Mouse (Mus musculus): Measurements from ENCODE around the gene N4bp2l2.

N4bp2l2 gene

DNA sequence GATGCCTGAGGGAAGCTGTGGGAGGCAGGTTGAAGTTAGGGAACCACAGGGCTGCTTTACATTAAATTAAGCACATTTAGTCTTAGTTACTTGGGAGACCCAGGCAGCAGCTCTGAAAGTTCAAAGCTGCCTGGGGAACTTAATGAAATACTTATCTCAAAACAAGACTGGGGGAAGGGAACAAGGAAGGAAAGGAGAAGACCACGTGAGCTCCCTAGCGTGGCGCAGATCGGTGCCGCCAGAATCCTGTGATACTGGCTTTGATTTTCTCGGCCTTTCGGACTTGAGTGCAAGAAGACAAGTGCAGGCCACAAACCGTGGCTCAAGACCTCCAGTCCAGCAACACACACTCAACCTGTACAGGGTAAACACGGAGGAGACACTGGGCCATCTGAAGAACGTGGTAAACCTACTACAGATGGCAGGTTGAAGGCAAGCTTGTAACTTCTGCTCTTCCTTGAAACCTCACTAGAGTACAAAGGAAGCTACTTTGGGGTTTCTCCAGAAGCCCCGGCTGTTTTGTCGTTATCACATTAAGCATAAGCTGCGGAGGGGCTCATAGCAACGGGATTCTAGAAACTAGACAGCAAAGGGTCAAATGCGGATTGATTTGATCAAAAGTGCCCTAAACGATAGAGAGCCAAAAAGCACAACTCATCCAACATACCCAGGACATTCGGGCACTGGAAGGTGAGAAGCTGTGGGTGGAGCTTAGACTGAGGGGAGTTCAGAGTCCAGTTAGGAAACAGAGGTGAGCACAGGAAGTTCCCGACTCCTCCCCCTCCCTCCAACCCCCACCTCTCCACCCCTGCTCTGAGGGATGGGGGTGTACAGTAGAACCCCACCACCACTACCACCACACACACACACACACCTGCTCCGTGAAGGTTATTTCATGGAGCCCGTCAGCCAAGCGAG is 67.5 kb downstream of the N4bp2l2 start:
- DNase-seq (ENCODE audit: low spot score in 2 of 2) = no peak

DNA sequence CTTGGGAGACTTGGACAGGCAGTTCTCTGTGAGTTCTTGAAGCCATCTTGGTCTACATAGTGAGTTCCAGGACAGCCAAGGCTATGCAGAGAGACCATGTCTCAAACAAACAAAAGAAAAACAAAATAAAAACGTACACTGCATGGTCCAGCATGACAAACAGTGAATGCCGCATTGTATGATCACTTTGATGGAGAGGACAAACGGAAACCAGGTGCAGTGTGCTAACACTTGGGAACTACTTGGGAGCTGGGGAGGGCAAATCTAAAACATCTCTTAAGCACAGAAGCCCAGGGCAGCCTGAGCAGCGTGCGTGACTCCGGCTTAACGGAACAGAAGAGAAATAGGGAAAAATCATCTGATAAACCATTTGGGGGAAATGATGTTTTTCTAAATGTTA is 68.9 kb downstream of the N4bp2l2 start, which contains the start of gene N4bp2l1:
Gene N4bp2l1, minus strand, starts transcription at position 101 of the 400 bp plus-strand sequence.
- no peak for DNase-seq (ENCODE audit: low spot score in 2 of 2)

DNA sequence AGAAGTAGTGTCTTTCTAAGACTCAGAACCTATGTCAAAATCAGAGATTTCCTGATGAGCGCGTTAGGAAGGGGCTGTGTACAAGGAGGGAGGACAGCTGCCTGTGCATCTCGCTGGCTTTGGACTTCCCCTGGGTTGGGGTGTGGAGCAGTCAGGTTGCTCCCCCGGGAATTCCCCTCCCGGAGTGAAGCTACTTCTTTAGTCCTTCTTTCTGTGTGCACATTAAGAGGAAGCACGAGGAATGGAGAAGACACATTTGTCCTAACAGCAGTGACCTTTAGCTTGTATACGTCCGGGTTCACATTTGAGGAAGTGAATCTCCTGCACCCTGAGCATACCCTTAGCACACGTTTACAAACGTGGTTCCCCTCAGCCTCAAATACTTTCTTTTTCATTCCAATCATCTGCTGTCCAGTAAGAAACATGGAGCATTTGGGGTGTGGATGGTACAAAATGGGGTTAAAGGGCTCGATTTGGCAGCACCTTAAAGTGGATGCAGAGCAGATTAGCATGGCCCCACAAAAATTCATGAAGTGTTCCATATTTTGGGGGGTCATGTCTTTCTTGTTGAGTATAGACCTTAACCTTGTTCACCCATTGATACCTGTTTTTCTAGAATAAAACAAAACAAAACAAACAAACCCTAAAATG is 70.5 kb downstream of the N4bp2l2 start:
- no peak for DNase-seq (ENCODE audit: low spot score in 2 of 2)

DNA sequence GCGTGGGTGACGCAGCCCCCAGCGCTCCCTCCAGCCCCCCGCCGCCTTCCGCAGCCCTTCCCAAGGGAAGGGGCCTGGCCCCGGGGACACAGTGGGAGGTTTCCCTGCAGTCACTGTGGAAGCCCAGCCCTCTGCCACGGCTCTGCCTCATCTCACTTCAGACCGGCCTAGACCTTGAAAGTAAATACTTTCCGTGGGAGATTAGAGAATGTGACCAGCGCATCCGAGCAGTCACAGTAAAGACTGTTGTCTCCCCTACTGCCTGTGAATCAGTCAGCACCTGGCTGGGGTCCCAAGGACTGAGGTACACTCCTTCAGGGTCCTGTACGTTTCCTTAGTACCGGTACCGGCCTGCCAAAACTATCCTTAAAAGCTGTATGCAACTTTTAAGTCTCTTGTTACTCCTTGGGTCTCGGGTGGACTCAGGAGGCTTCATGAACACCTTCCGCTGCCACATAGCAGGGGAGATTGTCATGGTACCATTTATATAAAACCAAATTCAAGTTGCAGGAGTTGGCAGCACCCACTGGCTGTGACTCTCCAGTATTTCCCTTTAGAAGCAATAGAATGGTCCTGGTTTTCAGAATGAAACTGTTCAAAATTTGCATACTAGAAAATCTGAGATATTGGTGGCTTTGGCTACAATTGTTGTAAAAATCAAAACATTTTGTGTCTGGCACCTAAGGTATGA is 71.2 kb downstream of the N4bp2l2 start:
- no peak for DNase-seq (ENCODE audit: low spot score in 2 of 2)

DNA sequence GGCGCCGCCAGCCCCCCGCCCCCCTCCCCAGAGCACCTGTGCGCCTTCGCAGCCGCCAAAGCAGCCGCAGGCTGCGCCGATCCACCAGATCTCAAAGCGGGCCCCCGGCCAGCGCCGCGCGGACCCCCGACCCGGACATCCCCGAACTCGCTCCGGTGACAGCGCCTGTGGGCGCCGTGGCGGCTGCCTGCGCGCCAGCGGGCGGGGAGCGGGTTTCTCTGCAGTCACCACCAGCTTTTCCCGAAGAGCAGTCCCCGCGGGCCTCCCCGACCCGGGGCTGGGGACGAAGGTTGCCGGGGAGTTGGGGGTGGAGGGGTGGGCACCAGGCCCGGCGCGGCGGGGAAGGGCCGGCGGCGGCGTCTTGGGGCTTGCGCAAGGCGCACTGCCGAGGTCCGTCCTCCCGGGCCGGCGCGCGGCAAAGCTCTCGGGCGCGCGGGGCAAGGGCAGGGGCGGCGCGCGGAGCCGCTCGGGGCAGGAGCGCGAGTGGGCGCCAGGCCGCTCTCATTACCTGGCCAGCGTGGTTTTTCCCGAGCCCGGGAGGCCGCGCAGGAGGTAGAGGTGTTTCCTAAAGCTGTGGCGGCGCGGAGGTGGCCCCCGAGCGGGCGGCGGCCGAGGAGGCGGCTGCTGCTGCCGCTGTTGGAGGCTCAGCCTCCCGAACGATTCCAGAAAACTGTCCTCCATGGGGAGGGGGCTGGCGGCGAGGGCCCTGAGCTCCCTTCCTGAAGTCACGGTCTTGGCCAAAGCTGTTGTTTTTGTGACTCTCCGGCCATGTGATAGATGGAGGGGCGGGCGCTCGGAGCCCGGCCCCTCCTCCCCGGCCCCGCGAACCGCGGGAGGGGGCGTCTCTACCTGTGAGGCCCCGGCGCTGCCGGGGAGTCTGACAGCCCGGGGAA is 72.0 kb downstream of the N4bp2l2 start:
- peak; percentile 48 to 55 for DNase-seq (ENCODE audit: low spot score in 2 of 2)

DNA sequence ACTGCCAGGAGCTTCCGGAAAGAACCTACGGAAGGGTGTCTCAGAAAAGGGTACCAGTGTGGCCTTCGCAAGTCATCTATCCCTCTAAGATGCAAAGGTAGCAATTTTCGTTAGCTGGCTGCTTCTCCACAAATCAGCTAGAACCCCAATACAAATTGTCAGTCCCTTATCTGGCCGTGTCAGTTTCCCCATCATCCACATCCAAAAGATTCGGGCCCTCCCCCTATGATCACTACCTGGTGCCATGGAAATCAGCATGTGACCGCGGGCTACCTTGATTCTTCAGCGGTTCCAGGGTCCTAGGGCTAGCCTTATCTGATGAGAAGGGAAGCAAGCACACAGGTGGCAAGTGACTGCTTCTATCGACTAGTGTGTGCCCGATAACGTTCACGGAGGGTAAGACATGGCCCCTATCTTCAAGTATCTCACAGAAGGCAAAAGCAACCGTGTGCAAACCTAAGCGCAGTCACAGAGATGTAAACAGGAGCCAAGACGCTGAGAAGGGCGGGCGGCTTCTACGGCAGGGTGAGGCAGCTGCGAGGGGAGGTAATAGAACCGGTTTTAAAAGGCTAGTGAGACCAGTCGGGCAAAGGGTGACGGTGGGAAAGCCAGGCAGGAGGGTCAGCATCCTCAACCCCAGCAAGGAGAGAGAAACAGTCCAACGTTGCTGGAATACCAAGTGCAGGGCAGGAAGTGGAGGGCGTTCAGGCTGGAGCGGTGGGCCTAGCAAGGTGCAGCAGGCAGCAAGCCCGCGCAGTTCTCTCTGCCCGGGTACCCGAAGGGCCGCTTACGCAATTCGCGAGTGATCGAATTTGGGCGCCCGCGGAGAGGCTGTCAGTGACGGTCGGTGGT is 72.9 kb downstream of the N4bp2l2 start:
- peak in 1 of 2 experiments; percentile 53 for DNase-seq (ENCODE audit: low spot score in 2 of 2)

DNA sequence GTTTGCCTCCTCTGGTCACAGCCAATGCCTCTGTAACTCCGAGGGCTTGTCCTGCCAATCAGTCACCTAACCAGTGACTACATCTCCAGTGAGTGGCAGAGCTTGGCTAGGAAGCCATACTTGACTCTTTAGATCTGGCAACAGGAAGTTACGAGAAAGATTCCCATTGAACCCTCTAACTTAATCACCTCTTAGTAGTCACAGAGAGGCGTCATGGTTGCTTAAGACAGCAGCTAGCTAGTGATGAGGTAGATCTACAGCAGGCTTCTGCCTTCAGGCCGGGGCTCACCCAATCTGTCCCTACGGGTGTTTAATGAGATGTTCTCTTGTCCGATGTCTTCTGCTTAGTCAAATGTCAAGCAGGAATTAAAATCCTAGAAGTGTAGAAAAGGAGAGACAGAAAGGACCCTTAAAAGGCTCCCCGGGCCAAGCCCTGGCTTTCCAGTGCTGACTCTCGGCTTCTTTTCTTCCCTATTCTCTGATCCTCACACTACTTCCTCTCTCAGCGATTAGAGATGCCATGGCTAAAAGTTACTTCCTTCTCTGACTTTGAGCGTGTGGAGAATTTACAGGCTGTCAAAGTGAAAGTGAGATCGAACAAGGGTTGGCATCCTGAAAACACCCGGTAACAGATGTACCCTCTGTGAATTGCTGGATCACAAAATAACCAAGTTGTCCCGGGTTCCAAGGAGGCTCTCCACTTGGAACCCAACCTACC is 73.6 kb downstream of the N4bp2l2 start:
- no peak for DNase-seq (ENCODE audit: low spot score in 2 of 2)

DNA sequence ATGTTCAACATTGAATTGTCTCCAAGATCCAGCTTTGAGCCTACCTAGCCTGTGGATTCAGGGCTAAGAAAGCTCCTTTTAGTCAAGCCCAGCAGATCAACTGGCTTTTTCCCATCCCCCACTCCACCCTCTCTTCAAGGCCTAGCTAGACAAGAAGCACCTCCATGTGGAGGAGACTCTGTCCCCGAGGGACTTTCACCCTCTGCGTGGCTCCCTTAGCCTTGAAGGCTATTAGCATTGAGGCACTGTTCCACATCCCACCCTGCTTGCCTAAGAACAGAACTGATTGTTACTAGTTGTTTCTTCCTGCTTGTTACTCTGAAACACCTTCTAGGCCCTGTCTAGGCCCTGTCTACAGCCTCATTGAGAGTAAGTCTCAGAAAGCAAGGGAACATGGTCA is 76.0 kb downstream of the N4bp2l2 start:
- no peak for DNase-seq (ENCODE audit: low spot score in 2 of 2)

DNA sequence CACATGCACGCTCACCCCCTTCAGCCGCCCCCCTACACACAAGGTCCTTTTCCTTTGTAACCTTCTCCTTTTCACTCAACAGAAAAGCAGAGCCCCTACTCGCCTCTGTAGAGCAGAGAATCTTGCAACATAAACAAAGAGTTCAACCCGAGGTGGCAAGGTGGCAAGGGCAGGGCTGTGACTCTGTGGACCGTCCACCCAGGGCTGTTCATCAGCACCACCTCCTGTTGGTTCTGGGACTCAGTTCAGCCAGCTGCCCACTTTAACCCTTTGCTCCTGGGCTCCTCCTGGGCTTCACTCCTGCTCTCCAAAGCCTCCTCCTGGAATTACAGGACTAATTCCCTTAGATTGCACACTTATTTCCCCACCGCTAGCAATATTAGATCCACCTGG is 81.7 kb downstream of the N4bp2l2 start:
- DNase-seq (ENCODE audit: low spot score in 2 of 2) = no peak

DNA sequence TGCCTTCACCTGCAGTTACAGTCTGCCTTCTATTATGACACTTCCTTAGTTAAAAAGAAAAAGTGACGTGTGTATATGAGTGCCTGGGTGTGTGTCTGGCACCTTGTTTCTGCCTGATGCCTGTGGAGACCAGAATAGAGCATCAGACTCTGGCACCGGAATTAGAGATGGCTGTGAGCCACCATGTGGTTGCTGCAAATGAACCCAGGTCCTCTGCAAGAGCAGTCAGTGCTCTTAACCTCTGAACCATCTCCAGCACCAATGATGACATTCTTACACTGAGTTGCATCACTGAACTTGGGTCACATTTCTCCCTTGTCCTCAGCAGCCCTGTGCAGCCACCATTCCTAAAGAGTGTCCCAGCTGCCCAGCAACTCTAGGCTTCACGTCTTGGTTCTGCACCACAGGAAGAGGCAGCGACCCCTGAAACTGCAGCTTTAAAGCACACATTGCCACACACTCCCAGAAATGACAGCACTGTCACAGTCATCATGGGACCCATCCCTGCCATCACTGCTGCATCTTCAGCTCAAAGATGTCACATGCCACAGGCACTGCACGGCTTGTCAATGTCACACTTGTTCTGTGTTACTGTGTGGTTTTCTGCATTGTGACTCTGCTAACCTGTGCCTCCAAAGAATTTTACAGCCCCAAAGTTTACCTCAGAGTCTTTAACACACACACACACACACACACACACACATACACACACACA is 82.2 kb downstream of the N4bp2l2 start:
- no peak for DNase-seq (ENCODE audit: low spot score in 2 of 2)

DNA sequence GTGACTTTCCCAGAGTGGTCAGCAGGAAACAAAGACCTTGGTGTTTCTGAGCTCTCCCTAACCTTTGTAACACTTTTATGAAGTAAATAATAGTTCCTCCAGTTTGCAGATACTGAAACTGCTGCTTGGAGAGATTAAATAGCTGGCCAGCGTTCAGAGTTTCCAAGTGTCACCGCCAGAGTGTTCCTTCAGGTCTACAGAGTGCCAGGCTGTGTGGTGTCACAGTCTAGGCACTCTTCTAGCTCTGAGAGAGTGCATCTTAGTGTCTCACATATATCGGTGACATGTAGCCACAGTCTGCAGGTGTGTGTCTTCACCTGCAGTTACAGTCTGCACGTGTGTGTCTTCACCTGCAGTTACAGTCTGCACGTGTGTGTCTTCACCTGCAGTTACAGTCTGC is 82.8 kb downstream of the N4bp2l2 start:
- no peak for DNase-seq (ENCODE audit: low spot score in 2 of 2)

DNA sequence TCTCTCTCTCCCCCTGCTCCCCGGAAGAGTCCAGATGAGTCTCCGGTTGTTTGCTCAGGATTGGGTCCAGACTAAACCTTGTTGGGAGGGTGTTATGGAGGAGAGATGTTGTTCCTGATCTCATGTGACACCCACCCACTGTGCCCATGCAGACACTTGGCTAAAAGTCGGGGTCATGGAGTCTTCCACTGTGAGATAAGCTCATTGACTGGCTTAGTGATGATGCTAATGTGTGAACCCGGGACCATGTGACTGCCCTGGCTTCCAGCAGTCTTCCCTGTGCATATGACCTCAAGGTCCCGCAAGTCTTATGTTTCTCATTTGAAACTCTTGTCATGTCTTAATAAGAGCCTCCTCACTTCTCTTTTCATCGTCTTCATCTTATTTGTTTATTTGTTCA is 84.8 kb downstream of the N4bp2l2 start:
- DNase-seq (ENCODE audit: low spot score in 2 of 2) = no peak

DNA sequence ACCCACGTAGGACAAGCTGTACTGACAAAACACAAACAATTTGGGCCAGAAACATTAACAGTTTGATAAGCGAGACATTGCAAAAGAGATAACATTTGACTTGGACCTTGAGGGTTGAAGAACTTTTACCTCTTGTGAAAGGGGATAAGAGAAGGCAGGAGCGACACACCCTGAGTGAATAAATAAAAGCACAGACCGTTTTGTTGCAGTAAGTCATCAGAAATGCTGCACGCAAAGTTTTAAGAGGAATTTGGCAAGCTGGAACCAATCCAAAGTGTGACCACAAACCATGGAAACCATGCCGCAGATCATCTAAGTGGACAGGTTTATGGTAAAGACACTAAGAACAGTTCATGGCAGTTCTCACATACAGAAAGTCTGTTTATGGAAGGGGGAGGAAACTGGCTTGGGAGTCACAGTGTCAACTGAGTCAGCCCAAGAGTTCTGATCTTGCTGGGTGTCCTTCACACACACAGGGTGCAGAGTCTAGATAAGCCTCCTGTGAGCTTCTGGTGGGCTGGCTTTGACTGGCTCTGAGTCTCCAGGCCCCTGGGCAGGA is 87.3 kb downstream of the N4bp2l2 start:
- no peak for DNase-seq (ENCODE audit: low spot score in 2 of 2)

DNA sequence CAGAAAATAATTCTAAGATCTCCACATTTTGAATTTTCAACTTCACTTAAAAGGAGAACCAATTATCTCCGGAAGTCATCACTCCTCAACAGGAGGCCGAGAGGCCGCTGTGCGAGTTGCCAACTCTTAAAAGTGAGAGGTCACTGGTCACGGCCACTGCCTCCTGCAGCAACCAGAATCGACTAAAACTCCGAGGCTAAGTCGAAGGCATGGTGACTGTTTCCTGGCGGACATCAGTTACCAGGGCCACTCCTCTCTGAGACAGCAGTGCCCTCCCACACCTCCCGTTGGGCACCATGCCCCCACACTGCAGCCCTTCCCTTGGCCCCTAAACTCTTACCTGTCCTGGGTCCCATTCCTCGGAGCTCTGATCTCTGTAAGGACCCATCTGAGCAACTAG is 89.2 kb downstream of the N4bp2l2 start:
- DNase-seq (ENCODE audit: low spot score in 2 of 2) = no peak

DNA sequence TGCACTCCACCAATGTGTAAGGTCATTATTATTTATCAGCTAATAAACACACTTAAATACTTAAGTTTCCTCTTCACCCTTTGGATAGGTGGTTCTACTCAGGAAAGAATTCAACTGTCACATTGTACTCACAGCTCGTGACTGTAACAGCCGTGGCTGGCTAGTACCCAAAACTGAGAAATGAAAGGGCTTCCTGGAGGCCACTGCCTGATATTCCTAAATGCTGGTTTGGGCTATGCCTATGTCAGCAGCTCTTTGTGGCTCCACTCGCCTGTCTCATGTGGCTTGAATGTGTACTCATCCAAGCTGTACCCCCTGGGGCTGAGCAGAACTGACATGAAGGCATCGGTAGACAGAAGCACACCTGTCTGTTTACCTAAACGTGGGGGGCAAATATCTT is 91.1 kb downstream of the N4bp2l2 start:
- DNase-seq (ENCODE audit: low spot score in 2 of 2) = no peak

DNA sequence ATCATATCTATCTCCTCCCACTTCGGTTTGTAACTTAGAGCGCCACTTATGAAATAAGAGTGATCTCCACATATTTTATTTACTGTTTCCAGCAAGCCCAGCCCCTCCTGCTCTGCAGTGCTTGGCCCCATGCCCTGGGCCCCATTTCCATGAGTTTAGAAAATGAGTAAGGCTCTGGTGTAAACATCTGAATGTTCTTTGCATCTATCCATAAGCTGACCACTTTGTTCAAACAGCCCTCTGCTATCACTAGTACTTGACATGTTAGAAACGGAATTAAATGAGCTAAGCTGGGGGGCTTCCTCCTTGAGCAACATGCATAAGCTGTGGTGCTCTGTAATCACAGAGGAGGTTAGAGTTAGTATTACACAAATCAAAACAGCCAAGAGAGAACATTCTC is 91.6 kb downstream of the N4bp2l2 start:
- no peak for DNase-seq (ENCODE audit: low spot score in 2 of 2)

DNA sequence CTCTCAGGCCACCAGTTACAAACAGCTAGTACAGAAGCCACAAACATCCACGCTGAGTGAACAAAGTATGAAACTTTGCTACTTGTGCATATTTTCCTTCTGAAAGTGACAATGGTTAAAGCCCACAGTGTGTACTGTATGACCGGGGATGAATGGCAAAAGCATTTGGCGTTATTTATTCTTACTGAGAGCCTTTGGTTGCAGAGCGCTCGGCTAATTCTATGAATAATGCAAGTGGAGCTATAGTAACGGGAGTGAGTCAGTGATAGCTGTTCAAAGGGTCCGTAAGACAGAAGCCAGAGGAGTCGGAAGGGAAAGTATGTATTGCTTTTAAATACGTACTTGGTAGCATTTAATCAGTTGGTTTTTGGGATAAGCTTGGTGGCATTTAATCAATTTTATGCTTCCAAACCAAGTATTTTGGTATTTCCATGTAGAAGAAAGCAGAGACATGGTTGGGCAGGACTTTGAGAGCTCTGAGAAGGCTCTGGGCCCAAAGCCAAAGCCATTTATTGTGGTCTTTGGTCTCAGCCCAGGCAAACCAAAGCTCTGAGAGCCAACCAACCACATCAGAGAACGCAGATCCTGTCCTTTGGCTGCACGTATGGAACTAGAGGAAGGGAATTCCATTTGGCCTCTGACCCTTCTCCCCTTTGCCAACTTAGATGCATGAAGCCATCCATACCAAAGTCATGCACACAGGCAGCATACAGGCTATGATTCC is 95.3 kb downstream of the N4bp2l2 start:
- no peak for DNase-seq (ENCODE audit: low spot score in 2 of 2)

DNA sequence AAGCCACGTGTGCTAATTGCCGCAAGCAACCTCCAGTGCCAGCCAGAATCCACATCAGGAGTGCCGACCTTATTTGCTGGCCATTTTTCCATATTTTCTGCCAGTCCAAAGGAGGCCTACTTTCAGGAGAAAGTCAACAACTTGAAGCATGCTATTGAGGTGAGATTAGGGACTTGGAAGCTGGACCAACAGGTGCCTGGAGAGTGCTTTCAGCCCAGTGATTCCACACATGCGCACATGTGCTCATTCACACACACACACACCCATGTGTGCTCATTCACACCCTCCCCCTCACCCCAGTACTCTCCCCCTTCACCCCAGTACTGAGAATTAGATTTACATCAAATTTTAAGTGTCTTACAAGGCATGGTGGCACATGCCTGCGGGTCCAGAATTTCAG is 99.0 kb downstream of the N4bp2l2 start:
- no peak for DNase-seq (ENCODE audit: low spot score in 2 of 2)

All from frontal cortex, postnatal 10 days (tissue).